Mouse (Mus musculus) layer of hippocampus, postnatal 14 days (tissue): ENCODE results near the gene Apbb2. TPM values are rescaled to one million over a fixed set of nuclear protein-coding genes. Genes with fewer than 3 reads are reported as not detected.

Experiments used
- DNase-seq, 2 experiments: peaks; one replicate each; pipeline ENCODE4 v3.0.0; 2021 to 2022; ENCODE audit warnings: low spot score in 2 of 2, mixed read lengths in 1 of 2
- total RNA-seq, 2 experiments: library from RNA; stranded (reverse); gene quantifications; 2 replicates each; pipeline ENCODE4 v1.2.3; 2021

The Apbb2 gene
- total RNA-seq, 2 experiments from 2014 or later, result 63.0 to 68.4 TPM

- DNase-seq, result peak in 1 of 2 experiments; percentile 52
Observed at GRCm38 (mm10) chr5:66423909-66424308, 194.7 kb downstream of the Apbb2 start.

- no peak for DNase-seq
Observed at GRCm38 (mm10) chr5:66423466-66423865, 195.1 kb downstream of the Apbb2 start.

DNA sequence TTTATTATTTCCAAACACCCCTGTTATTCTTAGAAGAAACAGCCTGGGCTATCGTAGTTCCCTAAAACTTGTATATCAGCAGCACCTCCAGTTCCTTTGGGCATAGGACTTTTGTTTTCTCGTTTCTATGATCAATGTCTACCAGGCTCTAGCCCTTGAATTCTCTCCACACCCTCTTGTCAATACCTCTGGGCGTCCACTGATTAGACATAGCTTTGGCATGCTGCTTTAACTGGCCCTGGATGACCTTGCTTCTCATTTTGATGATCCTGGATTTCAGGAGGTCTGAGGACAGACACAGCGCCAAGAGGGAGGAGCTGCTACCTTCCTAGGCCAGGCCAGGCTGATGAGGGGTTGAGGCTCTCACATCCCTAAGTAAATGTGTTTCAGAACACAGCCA lies 196.6 kb downstream of the Apbb2 start:
- DNase-seq, result no peak

- no peak for DNase-seq
Observed at GRCm38 (mm10) chr5:66421230-66421629, 197.4 kb downstream of the Apbb2 start.

GRCm38 (mm10) chr5:66420011-66420410 lies 198.6 kb downstream of the Apbb2 start:
- DNase-seq, result no peak

- DNase-seq, result no peak
Observed at GRCm38 (mm10) chr5:66417289-66417688, 201.3 kb downstream of the Apbb2 start.

GRCm38 (mm10) chr5:66415700-66416543 lies 202.7 kb downstream of the Apbb2 start:
- DNase-seq, result no peak

DNA sequence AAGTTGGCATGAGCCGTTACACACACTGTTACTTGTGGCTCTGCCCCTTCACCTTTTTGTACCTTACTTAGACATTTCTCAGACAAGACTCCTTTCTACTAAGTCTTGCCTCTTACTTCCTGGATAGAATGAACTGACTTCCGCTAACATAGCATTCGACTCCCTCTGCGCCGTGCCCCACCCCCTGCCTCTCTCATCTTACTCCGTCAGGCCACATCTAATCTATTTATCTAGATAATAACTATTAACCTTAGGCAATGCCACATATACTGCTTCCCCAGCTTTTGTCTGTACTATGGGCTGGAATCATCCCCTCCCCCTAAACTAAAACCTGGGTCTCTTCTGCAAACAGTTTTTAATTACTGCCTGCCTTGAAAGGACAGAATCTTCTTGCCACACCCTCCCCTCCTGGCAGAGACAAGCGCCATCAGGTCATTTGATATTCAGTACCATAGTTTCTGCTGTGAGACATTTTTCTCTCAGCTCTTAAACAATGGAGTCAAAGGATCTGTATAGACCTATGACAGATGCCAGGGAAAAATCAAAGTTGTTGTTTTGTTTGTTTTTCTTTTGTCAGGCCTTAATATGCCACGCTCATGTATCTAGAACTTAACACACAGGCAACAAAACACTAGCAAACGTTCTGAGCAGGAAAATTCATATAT lies 203.4 kb downstream of the Apbb2 start:
- no peak for DNase-seq

- no peak for DNase-seq
Observed at GRCm38 (mm10) chr5:66413402-66413801, 205.2 kb downstream of the Apbb2 start.

DNA sequence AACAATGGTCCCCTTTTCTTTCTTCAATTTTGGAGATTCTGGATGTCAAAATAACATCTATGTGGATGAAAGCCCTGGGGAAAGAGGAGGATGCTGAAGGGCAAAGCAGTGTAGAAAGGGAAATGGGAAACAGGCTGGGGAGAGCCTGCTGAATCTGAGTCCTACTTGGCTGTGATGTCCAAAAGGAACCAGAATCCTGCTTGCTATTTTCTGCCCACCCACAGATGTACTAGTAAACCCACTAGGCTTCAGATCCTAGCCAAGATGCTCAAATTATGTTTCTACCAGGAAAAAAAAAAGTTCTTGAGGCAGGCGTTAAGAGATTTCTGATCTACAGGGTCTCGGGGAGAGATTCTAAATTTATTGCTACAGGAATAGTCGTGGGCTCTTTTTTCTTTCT lies 205.8 kb downstream of the Apbb2 start:
- DNase-seq, result peak in 1 of 2 experiments; percentile 31

DNA sequence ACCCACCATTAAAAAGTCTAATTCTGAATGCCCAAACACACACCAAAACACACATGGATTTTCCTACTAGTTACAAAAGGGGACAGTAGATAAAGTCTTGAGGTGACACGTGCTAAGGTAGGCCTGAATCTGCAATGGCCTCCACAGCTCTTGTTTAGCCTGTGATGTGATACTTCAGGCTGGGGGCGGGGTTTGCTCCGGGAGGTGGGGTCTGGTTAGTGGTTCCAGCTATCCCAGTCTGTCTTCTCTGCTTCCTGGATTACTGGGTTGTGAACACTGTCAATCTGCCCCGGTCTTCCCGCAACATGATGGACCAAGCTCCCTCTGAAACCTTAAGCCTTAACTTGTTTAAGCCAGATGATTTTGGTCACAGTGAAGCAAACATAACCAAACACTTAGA lies 210.0 kb downstream of the Apbb2 start:
- no peak for DNase-seq

GRCm38 (mm10) chr5:66407948-66408347 lies 210.6 kb downstream of the Apbb2 start:
- DNase-seq, result no peak

DNA sequence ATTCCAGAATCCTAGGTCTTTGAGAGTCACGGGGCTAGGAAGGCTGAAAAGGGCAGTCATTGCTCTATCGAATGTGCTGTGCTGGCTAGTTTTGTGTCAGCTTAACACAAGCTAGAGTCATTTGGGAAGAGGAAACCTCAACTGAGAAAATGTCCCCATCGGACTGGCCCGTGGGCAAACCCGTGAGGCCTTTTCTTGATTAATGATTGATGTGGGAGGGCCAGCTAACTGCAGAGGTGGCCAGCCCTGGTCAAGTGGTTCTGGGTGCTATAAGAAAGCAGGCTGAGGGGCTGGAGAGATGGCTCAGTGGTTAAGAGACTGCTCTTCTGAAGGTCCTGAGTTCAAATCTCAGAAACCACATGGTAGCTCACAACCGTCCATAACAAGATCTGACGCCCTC lies 212.2 kb downstream of the Apbb2 start:
- no peak for DNase-seq

DNA sequence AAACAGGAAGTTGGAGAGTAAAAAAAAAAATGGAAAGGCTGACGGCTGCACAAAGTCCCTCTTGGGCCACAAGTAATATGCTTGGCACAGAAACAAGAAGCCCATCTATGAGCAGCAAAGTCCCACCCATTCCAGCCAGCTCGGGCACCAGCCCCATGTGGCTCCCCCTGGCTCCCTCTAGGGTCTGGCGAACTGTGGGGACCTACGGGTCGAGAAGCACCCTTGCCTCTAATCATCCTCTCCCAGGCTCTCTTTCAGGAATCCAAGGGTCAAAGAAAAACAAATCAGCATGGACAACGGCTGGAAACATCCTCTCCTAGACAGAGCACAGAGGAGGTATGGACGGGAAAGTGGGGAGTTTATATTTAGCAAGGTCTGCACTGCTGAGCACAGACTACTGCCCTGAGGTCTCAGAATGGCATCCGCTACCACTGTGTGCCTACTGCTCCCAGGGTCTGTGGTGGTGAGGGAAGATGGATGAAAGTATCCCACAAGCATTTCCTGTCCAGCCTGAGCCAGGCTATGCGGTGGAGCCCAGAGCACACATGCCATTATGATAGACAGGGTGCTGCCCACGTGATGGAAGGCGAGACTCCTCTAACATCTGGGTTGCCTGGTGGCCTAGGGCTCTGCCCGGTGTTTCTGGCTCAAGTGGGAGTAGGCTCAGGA lies 212.7 kb downstream of the Apbb2 start:
- DNase-seq, result no peak

DNA sequence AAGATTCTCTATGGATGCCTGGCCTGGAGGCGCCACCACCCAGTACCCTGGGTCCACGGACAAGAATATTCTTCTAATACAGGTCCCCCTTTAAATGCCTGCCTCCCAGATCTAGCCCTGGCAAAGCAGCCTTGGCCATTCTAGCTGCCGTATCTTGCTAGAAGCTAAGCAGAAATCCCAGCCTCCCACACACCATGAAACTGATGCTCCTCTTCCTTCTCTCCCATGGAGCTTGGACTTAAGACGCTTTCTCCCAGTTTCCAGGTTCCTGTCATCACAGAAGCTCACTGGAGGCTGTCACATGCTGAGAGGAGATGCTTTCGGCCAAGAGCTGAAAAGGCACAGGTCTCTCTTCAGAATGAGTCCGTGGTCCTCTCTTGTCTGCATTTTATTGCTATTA lies 213.3 kb downstream of the Apbb2 start:
- DNase-seq, result no peak

DNA sequence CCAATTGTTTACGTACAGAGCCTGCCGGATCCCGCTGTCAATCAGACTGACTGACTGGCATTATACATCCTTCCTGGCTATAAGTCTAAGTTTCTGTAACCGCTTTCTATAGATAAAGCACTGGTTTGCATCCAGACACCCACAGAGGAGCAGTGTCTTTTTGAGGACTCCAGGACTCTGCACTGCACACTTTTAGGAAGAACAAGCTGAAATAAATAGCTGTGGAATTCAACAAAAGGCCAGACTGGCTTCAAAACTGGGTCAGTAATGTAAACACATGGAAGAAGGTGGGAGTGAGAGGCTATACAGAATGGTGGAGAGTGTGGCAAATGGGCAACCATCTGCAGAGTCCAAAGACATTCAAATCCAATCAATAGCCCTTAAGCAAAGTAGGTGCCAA lies 218.0 kb downstream of the Apbb2 start:
- no peak for DNase-seq

GRCm38 (mm10) chr5:66399264-66399620 lies 219.3 kb downstream of the Apbb2 start:
- DNase-seq, result no peak

DNA sequence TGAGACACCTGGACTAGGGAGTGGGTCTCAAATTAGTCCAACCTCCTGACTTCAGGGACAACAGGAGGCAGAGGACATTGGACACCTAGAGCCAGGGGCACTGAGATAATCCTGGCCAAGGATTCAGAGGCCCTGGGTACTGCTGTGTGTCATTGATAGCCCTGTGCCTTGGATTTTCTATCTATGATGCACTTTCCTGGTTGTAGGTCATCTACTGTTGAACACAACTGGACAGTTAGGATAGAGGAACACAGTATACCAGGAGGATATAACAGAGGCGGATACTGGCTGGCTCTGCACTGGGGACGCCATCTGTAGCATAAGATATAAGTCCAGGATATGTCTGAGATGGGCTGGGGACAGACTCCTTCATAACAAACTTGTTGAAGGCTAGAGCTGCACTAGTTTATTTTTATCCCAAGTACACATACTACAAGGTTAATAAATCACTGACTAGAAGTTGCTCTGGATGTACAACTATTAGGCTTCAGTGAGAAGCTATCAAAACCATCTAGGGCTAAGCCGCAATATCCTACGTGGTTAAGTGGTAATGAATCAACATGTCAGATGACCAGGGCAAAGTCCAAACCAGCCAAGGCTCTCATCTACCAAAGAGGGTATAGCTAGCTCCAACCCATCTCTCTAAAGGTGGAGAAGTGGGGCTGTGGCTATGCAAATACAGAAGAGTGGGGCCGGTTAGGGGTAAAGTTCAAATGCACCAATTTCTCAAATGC lies 219.9 kb downstream of the Apbb2 start:
- DNase-seq, result no peak

- DNase-seq, result no peak
Observed at GRCm38 (mm10) chr5:66393767-66394446, 224.7 kb downstream of the Apbb2 start.

- no peak for DNase-seq
Observed at GRCm38 (mm10) chr5:66392861-66393529, 225.6 kb downstream of the Apbb2 start.
